Mouse (Mus musculus) induced T-regulatory cell, adult 2 months (primary cell): ENCODE measurements around the gene Tlx3.
A peak's percentile ranks its signal among the peaks of the same experiment; 100 is the strongest.

Source experiments
- DNase-seq: peaks from one replicate; pipeline ENCODE4 v3.0.0-alpha.2; 2012; ENCODE audit warnings: low read depth

Tlx3 gene

DNA sequence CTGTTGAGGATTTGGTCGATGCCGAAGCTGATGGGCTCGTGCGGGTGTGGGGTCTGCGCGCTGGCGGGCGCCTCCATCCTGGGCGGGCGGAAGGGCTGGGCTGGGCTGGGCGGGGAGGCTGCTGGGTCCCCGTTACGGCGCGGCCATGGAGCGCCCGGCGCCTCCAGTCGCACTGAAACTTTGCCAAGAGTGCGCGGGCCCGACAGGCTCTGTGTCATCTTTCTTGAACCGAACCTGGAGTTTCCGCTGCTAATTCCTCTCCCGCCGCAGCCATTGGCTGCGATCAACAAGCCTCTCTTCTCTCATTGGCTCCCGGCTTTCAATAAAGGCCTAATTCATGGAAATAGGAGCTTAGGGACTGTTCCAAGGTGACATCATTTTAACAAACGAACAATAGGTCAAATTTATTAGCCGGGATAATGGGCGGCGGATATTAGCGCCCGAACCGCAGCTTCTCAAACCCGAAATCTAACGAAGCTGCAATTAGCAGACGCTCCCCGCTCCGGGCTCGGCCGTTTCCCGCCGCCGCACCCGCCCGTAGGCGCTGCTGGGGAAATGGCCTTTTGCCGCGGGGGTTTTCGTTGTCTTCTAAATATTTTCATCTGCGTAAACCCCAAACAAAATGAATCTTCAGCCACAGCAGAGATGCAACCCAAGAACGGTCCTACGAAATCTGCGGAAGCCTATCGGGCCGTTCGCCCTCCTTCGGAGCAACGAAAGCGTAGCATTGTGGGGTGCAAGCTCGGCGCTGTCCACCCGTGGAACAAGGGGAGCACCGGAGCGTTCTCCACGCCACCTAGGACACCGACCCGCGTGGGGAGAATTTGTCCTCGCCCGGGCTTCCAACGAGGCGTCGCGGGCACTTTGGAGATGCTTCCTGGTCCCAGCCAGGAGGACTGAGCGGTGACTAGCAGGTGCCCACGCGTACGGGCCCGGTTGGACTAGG lies at the start of gene Tlx3:
Gene Tlx3, minus strand, starts transcription at position 207 of the 946 bp plus-strand sequence.
- DNase-seq, result peak; percentile 18

DNA sequence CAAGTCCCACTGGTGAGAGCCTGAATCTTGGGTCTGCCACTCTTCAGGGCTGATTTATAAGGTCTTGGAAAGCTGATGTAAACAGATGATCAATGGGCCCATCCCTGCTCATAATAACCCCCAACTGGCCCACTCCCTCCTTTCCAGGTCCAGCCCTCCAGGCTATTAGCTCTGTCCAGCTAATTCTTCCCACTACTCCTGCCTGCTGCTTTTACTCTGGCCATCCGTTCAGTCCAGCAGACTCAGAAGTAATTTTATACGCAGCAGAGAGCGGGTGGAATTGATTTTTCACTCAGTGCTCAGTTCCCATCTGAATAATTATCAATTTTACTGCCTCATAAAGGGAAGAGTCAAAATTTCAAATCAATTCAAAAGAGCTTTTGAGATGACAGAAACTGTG lies 36.9 kb upstream of the Tlx3 start:
- no peak for DNase-seq

DNA sequence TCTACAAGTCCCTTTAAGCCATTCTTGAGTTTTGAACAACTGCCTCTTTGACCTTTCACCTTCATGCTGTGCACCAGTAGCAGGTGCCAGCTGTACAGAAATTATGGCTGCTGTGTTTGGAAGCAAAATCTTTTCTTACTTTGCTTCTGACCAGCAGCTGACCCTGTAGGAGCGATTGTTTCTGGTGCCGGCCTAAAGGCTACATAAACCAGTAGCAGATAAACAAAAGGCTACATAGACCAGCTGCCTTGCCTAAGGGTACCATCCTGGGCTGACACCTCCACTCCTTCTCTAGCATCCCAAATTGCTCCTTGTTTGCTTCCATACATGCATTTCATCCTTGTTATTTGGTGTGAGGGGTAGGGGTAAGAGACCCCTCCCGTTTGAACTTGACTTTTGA lies 30.7 kb upstream of the Tlx3 start:
- no peak for DNase-seq

DNA sequence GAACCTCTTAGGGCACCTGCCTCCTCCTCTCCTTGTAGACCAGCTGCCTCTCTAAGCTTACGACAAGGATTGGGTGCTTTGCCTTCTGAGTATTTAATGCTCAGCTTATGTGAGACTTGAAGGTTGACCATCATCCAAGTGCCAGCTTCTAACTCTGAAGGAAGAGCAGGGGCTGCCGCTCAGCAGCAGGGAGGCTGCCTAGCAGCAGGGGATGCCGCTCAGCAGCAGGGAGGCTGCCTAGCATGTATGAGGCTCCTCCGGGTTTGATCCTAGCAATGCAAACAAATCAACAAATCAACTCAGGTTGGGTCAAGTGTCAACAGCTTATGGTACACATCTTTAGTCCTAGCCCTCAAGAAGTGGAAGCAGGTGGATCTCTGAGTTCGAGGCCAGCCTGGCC lies 28.7 kb upstream of the Tlx3 start:
- DNase-seq, result no peak

DNA sequence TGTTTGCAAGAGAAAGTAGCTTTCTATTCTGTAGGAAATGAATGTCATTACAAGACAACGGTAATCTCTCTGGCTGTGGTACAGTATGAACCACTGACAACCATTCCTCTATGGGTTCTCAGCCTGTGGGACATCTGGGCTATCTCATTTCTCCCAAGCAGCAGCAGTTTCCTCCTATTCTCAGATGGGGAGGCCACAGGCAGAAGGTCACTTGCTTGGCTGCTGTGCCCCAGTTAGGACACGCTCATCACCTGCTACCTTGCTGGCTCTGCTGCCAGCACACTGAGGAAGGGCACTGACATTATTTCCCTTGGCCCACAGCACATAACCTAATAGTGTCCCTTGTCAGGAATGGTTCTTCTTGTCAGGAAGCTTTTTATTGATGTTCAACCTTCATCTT lies 24.8 kb upstream of the Tlx3 start:
- no peak for DNase-seq

DNA sequence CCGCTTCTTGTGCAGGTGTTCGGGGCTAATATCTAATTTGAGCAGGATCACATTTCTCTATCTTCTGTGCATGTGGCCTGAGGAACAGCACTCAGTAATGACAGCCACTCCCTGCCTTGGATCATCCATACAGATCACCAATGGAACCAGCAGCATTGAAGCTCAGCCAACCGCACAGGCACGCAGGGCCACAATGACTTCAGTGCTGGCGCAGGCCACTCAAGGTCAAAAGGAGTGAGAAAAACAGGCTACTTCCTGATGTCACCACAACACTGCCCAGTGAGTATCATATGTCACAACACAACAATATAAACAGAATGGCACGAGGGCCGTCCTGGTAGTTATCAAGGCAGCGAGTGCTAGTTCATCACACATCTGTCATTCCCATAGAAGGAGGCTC lies 23.1 kb upstream of the Tlx3 start:
- DNase-seq, result no peak

DNA sequence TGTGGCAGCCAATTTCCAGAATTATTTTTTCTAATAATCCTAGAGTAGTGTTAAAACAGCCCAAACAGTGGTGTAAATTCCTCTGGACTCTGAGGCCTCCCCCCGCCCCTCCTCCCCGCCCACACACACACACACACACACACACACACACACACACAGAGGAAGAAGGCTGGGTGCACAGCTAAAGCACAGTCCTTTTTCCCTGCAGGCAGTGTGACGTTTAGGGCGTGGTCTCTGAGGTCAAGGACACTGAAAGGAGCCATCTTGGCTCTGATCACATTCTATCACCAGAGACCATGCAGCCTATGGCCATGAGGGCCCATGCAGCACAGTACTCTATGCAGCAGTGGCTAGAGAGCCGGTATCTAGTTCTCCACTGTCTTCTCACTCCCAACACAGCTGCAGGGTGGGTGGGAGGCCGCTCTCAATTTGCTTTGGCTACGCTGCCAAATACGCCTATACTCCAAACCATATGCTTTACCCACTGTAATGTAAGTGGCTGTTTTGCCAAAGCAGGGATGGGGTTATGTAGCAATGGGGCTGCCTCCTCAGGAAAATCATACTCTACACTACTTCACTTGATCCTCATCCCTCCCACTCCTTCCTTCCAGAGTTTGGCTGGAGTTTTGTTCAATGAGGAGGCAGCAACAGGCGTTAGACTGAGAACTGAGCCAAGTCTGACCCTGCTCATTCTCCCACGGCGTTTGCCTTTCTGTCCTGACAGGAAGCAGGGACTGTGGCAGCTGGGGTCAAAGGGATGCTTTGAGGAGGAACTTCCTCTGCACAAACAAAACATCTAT lies 18.4 kb upstream of the Tlx3 start:
- DNase-seq, result no peak

DNA sequence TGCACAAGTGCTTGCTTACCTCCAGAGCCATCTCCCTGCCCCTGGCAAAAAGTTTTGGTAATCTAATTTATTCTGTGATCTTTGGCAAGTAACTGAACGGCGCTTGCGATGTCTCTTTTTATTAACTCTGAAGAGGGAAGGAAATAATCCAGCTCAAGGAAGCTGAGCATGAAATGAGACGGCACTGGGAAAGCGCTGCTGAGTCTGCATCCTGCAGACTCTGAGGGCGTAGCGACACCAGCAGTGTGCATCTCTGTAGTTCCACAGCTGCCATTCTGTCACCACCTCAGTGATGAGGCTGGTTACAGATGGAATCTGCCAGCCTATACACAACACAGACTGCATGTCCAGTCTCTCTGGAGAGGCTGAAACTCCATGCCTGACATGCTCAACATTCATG lies 17.4 kb upstream of the Tlx3 start:
- DNase-seq, result no peak

DNA sequence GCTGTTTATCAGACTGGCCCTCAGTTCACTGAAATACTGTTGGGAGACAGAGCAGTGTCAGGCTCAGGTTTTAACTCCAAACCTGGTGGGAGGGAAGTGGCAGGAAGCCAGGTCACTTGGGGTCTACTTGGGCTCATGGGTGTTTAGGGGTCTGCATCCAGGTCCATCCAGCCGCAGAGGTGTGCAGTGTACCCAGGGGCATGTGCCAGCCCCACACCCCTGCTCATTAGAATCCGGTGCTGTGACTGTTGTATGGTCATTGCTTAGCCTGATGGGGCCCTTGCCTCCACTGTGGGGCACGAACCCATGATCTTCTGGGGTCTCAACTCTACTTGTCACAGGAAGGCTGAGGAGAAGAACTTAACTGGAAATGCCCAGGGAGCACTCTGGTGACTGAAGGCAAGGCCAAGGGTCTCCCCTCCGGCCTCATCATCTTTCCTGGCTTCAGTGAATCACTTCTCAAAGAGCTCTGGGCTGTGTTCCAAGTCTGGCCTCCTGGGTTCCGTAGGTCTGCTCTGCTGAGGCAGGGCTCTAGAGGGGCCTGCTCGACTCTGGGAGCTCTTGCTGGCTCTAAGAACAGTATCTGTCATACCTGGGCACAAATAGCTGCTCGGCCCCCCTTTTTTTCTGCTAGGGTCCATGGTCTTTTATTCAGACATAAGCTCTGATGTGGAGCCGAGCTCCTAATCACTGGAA lies 14.1 kb upstream of the Tlx3 start:
- DNase-seq, result no peak

DNA sequence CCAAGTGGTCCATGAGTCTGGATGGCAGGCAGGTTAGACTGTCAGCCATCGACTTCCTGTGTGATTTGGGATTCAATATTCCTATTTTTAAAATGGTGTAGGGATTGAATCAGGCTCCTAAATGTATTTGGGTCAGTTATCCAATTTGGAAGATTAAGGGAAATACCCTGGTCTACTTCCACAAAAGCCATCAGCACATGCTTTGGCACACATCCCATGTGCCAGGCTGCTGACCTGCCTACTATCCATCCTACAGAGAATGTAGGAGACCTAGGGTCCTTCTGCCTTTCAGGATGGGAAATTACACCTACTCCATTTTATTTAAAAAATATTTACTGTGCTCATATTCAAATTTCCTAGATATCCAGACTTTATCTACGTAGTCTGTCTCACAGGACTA lies 4.0 kb upstream of the Tlx3 start:
- no peak for DNase-seq

DNA sequence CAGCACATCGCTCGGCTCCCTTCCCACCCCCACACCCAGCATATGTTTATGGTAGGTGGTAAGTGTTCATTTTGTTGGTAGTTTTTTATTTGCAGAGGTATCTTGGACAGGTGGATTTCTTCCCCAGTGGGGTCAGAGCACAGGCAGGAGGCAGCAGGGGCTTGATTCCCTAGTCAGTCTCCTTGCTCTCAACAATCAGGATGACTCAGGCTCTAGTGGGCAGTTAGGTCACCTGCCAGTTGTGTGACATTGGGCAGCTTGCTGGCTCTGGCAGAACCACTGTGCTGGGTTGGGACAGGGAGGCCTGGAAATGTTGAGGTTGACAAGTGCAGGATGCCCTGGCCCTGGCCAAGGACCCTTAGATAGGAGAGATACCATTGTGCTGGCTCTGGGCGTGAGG lies 1.6 kb upstream of the Tlx3 start:
- no peak for DNase-seq

DNA sequence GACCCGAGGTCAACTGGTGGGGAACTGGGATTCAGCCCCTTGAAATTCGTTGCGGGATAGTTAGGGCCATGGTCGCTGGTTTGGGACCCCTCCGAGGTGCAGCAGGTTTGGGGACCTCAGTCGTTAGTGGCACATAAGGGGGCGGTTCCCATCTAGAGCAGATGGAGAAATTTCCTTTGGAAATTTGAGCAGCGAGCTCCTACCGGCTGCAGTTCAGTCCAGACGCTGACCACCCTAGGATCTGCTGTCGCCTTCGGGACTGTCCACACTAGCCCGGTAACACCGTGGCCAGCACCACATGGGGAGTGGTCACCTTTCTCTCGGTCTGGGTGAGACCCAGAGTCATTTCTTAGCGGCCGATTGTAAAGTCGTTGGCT lies 928 bp upstream of the Tlx3 start:
- peak; percentile 5 for DNase-seq

DNA sequence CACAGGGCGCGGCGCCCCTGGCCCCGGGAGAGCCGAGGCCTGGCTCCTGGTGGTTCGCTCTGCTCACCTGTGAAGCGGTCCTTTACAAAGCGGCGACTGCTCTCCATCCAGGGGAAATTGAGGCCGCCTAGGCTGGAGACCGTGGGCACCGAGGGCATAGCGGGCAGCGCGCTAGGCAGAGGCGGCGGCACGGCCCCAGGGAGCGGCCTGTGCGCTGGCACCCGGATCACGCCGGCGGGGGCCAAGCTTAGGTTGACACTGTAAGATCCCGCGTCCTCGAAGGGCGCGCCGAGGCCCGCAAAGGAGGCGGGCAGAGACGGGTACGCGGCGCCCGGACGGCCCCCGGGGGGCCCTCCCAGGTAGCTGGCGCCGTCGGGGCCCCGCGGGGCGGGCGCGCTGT lies 417 bp downstream of the Tlx3 start:
- no peak for DNase-seq

DNA sequence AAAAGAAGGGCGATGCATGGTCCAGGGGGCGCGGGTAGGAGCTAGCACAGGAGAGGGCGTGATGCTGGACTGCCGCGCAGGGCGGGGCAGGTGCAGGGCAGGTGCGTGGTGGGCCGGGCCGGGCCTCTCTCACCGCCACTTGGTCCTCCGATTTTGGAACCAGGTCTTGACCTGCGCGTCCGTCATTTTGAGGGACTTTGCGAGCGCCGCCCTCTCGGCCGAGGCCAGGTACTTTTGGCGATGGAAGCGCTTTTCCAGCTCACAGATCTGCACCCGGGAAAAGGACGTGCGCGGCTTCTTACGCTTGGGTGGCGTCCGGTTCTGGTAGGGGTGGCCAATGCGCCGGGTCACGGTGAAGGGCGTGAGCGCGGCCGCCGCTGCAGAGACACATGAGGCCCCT lies 1.1 kb downstream of the Tlx3 start:
- DNase-seq, result peak; percentile 6

DNA sequence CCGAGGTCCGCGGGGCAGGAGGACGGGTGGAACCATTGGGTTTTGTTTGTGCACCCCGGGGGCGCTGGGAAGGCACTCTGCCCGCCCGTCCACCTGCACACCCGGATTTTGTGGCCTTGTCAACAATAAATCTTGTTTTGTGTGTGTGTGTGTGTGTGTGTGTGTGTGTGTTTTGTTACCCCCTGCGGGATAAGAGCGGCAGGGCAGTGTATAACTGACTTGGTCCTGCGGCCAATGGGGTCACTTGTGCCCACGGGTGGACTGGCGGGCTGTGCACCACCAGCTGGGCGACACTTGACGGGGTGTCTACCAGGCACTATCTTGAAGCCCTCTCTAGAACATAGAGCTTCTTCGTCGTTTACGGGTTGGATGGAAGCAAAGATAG lies 1.8 kb downstream of the Tlx3 start:
- no peak for DNase-seq

DNA sequence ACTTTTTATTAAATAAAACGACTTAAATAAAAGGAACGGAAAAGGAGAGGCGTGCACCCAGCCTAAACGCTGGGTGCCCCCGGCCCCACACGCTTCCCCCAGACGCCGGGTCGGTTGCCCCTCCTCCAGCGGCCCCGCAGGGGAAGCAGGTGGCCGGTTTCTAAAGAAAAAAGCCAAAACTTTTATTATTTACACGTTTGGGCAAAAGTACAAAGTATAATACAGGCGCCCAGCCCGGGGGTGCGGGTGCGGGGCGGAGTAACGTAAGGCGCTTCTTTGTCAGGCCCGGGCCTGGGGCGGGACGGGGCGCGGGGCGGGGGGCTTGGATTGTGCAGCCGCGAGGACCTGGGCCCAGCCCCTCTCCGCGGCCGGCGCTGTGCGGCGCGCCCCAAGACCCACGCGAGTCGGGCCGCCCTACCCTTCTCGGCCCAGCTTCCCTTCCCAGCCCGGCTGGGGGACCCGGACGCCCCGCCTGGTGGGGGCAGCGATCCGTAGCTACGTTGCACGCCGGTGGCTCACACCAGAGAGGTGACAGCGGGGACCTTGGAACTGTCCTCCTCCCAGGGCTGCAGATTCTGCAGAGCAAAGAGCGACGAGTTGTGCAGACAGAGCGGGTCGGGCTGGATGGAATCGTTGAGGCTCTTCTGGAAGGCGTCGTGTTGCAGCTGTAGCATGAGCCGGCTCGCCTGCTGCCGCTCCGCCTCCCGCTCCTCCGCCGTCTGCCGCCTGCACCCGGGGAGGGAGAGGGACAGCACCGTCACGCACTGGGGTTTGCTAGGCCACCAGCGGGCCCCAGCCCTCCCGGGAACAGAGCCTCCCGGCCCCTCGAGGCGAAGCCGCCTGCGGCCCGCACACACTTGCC lies 2.4 kb downstream of the Tlx3 start:
- DNase-seq, result peak; percentile 28

DNA sequence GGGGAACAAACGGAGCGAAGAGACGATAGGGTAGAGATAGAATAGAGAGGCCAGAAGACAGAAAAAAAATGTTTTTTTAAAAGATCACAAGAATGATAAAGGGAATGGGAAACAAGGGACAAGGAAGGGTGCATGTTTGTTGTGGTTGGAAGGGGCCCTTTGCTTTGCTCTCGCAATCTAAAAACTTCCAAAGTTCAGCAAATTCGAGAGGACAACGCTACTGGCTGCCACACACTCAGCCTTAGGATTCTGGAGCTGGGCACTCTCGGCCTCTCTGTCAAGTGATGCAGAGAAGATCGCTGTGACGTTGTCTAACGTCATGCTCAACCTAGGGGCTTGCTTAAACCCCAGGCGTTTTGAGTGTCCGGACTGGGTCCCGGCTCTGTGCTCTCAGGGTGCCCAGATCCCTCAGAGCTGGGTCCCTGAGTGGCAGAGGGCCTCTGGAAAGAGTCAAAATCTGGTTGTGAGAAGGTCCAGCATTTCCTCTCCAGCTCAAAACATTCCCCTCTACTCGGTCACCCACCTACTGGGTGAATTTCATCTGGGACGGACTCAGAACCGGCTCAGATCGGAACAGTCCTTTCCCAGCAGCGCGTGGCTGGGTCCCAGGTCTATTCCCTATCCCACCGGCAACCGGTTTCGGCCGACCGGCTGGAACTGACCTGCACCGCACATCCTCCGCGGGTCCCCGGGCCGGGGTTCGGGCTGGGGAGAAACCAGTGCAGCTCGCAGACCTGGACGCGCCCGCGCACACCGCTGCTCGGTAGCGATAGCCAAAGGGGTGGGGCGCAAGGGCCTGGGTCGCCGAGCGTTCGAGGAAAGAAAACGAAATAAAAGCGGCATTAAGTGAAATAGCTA lies 3.3 kb downstream of the Tlx3 start:
- no peak for DNase-seq

DNA sequence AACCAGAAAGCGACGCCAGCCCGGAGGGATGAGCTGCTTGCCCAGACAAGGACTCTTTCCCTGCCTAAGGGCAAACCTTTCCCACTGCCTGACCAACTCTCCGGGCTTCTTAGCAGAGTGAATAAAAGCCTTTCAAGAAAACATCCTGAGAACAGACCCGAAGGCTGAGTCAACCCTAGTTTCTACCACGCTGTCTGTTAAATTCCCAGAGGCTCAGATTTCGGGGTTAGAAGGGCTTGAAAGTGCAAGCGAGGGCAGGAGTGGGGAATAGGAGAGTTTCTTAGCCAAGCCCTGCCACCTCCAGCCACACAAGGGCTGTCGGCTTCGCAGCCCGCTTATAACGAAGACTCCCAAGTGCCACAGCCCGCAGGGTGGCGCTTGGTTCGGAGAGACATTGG lies 4.3 kb downstream of the Tlx3 start:
- DNase-seq, result peak; percentile 5

DNA sequence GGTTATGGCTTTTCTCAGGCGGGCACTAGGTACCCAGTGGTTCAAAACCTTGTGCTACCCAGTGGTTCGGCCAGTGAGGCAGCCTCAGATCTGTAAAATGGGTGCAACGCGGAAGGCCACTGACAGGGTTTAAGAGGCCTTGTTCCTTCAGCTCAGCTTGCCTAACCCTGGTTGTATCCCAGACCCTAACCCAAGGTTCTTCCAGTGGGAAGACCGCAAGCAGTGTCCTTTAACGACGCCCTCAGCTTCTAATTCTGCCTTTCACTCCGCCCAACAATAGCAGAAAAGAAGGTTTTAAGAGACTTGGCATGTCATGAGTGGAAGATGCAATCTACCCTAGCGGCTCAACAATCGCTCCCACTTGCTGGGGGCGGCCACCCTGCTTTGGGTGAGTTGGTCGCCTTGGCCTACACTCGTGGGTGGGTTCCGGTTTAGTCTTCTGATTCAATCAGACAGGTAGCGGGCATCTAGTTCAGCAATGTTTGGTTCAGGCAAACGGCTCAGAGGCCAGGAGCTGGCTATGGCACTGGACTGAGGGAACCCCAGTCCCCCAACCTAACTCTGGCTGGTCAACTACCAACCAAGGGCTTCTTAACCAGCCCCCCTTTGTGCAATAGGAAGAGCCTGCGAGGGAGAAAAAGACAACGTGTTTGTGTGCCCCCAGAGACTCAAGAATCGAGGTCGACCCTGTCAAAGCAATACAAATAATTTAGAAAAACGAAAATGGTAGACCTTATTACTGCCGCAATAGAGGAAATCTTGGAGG lies 4.9 kb downstream of the Tlx3 start:
- DNase-seq, result no peak

DNA sequence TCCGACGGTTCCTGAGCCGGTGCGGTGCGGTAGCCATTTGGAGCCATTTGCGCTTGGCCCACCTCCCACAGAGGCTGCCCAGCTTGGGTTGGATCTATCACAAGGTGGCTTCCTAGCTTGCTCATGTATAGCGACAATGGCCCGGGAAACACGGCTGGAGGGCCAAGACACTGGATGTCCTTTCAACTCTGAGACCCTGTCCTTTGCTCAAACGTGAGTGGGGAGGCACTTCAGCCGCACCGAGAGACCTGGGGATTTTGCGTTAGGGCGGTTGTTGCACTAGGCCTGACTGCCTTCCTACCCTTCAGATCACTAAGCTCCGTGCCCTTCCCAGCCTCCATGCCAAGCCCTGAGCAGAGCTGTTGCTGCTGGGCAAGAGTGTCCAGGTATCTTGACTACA lies 5.7 kb downstream of the Tlx3 start:
- no peak for DNase-seq
